Mouse (Mus musculus) kidney, adult 11 months (tissue): ENCODE data around the gene Gm28171.
"Not testable (repeated sequence)": the region's sequence is repeated elsewhere in the genome, so short reads cannot be mapped to it uniquely, and the experiment has no call there.

Experiments used
- DNase-seq: peaks from one replicate; pipeline ENCODE4 v3.0.0; 2022

The Gm28171 gene

DNA sequence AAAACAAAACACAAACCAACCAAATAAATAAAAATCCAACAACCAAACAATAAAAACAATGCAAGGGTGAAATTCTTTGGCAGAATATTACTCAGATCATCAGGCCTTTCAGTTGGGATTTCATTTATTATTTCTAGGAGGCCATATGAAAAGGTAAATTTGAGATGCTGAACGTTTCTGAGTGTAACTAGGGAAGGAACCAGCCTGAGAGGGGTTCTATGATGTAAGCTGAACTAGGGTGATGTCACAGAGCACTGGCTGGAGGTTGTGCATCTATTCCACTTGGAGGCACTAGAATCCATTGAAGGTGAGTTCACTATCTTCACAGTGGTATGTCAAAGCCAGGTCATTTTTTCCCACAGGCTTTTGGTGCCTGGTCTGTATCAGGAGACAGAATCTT lies at the start of gene Gm28171:
Gene Gm28171, plus strand, starts transcription at position 301 of the 400 bp plus-strand sequence.
- not testable (repeated sequence) for DNase-seq
